Mouse (Mus musculus) forebrain, postnatal 0 days (tissue): Measurements from ENCODE around the gene 1110065P20Rik. TPM values are rescaled to one million over a fixed set of nuclear protein-coding genes. Genes with fewer than 3 reads are reported as not detected.

Source experiments
- ATAC-seq: fragments of 200-750 bp; cut with Nextera tagmentation; 2 replicates; pipeline ENCODE4 v1.8.0; 2017; ENCODE audit warnings: mild to moderate bottlenecking, moderate library complexity
- DNase-seq: peaks from one replicate; pipeline ENCODE4 v3.0.0-alpha.2; 2015
- H3K27ac ChIP-seq: fragments of 300-500 bp; sonication (generic); 2 replicates; pipeline ENCODE4 v1.5.1; 2014; ENCODE audit warnings: low read depth, mild to moderate bottlenecking, antibody characterized with exemption, low read length, moderate library complexity, mixed read lengths
- H3K27me3 ChIP-seq: fragments of 300-500 bp; sonication (generic); 2 replicates; pipeline ENCODE4 v1.6.1; 2014; ENCODE audit warnings: mild to moderate bottlenecking, low read length, mixed read lengths; ENCODE audit not compliant: insufficient read depth
- H3K36me3 ChIP-seq: fragments of 300-500 bp; sonication (generic); 2 replicates; pipeline ENCODE4 v1.6.1; 2014; ENCODE audit warnings: mild to moderate bottlenecking, moderate library complexity; ENCODE audit not compliant: insufficient read depth
- H3K4me1 ChIP-seq: fragments of 300-500 bp; sonication (generic); 2 replicates; pipeline ENCODE4 v1.6.1; 2014; ENCODE audit warnings: antibody characterized with exemption; ENCODE audit not compliant: insufficient read depth
- H3K4me2 ChIP-seq: fragments of 300-500 bp; sonication (generic); 2 replicates; pipeline ENCODE4 v1.6.1; 2014; ENCODE audit warnings: low read depth, mild to moderate bottlenecking, moderate library complexity
- H3K4me3 ChIP-seq: fragments of 300-500 bp; sonication (generic); 2 replicates; pipeline ENCODE4 v1.5.1; 2014; ENCODE audit warnings: low read depth, low read length, mixed read lengths
- H3K9ac ChIP-seq: fragments of 300-500 bp; sonication (generic); 2 replicates; pipeline ENCODE4 v1.6.1; 2014; ENCODE audit warnings: mild to moderate bottlenecking
- H3K9me3 ChIP-seq: fragments of 300-500 bp; sonication (generic); 2 replicates; pipeline ENCODE4 v1.6.1; 2016; ENCODE audit warnings: low read length
- CTCF ChIP-seq: sonication (generic); IDR thresholded peaks from 2 replicates; pipeline ENCODE4 v1.5.1; 2016; ENCODE audit warnings: antibody characterized with exemption, control low read depth, low read depth
- WGBS: fragments of 180-500 bp; shearing (Covaris S2); extraction: QIAGEN DNeasy Blood & Tissue Kit; methylation state at CpG from one replicate; pipeline ENCODE4 v1.1.7; 2014; 5-methylcytosine and 5-hydroxymethylcytosine counted together
- polyA plus RNA-seq: library from polyadenylated mRNA; unstranded; fragments of >200 nt; fragmentation: Nextera tagmentation; extraction: Ambion mirVana; gene quantifications from 2 replicates; pipeline ENCODE4 v1.2.1, GENCODE M21; 2015
- total RNA-seq: library from RNA; depleted of rRNA; stranded (reverse); fragments of >200 nt; gene quantifications from 2 replicates; pipeline ENCODE4 v1.2.3, GENCODE M21; 2014

1110065P20Rik gene
- total and polyA plus RNA-seq, 2 experiments from 2014 or later: 141 to 144 TPM

DNA sequence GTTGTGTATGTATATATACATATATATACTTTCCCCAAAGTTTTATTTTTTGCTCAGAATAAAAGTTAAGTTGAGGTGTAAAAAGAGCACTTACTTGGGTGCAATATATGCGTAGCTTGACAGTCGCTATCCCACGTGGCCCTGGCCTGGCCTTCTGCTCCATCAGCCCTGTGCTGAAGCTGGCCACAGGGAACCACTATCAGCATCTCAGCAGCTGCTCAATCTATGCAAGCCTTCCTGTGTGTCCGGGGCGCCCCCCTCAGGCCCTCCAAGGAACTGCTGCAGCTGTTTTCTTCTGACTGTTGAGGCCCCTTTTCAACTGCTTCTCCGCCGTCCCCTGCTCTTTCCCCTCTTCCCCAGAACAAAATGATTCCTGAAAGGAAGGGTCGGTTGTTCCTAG, 3.4 kb downstream of the 1110065P20Rik start:
- 0 out of 2 replicates have a peak, but pooled peaks have one; percentile 14 for ATAC-seq
- Histone ChIP-seq H3K27ac (no peak overlapping the region), H3K36me3 (peaks cover 14% of the 10 kb centered on the region), H3K4me1 (peaks cover 6% of the 10 kb centered on the region; the same call in 1 of the 2 replicates), H3K9me3 (no peaks in the 10 kb centered on the region), H3K4me2 (no peak overlapping the region), H3K4me3 (no peak overlapping the region), H3K27me3 (no peaks in the 10 kb centered on the region), H3K9ac (no peak overlapping the region)
- peak; percentile 83 for DNase-seq
- WGBS: 4% methylated on average over 8 of the region's 8 CpGs
- TF ChIP-seq CTCF: peak; percentile 89

DNA sequence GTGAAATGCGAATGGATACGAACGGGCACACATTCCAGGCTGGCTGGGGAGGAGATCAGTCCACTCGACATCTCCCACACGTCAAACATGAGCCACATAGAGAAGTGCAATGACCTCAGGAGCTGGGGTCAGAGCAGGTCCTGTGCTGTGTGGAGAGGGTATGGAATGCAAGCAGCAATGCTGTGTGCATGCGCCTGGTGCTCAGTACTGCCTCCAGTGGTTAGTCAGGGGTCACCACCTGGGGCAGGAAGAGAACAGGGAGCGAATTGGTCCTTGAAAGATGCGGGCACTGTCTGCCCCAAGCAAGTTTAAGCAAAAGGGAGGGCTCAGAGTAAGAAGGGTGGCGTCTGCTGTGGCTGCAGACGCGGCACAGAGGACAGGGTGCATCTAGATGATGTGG, 7.5 kb downstream of the 1110065P20Rik start:
- H3K4me1 ChIP-seq: no peaks in the 10 kb centered on the region
- no peaks in the 10 kb centered on the region for H3K9me3 ChIP-seq
- no peaks in the 10 kb centered on the region for H3K27me3 ChIP-seq
- DNase-seq (no peak), ATAC-seq (peak; percentile 52)
- H3K4me2 ChIP-seq: no peak overlapping the region
- 59% methylated on average over 11 of the region's 11 CpGs for WGBS
- peak; percentile 75 for TF ChIP-seq CTCF
- no peak overlapping the region for H3K4me3 ChIP-seq
- H3K36me3 ChIP-seq: peaks cover 27% of the 10 kb centered on the region
- no peak overlapping the region for H3K9ac ChIP-seq
- H3K27ac ChIP-seq: no peak overlapping the region

DNA sequence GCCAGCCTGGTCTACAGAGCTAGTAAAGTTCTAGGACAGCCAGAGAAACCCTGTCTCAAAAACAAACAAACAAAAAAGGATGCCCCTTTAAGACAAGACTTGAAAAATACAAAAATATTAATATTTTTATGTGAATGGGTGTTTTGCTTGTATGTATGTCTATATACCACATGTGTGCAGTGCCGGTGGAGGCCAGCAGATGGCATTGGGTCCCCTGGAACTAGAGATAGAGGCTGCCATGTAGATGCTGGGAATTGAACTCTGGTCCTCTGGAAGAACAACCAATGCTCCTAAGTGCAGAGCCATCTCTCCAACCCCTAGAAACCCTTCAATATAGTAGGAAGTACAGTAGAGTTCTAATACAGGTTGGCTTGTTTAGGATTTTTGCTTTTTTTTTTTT, 10.0 kb downstream of the 1110065P20Rik start:
- WGBS: 95% methylated on average over 1 of the region's 1 CpGs
- peak; percentile 20; the same call in 1 of the 2 replicates for TF ChIP-seq CTCF
- H3K36me3 ChIP-seq: peaks cover 41% of the 10 kb centered on the region

DNA sequence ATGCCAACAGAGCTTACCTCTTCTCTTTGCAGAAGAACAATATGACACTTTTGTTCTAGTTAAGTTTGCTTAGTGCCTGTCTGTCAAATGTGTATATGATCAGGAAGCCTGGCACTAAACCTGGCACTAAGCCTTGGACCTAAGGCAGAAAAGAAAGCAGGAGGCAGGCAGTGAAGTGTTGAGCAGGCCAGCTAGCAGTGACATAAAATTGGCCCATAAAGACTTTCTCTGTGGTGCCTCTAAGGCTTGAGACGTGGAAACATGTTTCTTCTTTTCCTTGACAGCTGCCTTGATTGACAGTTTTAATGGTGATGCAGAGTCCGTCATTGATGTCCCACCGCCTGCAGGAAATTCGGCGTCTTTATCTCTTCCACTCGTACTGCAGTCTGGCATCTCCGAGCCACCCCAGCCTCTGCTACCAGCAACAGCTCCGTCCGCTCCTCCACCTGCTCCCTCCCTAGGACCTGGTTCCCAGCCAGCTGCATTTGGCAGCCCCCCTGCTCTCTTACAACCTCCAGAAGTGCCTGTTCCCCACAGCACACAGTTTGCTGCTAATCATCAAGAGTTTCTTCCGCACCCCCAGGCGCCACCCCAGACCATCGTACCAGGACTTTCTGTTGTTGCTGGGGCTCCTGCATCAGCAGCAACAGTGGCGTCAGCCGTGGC, 12.8 kb downstream of the 1110065P20Rik start:
- 62% methylated on average over 14 of the region's 14 CpGs for WGBS
- Histone ChIP-seq H3K4me1 (no peaks in the 10 kb centered on the region), H3K27ac (no peak overlapping the region), H3K4me2 (no peak overlapping the region), H3K4me3 (no peak overlapping the region), H3K36me3 (peaks cover 42% of the 10 kb centered on the region), H3K9me3 (no peaks in the 10 kb centered on the region), H3K27me3 (no peaks in the 10 kb centered on the region), H3K9ac (no peak overlapping the region)
- DNase-seq: peak; percentile 29
- peak; percentile 77 for ATAC-seq
- TF ChIP-seq CTCF: no peak

More for the DNA sequence above, 10.0 kb downstream of the 1110065P20Rik start:
- H3K27ac ChIP-seq: no peak overlapping the region
- no peak overlapping the region for H3K4me3 ChIP-seq
- no peaks in the 10 kb centered on the region for H3K4me1 ChIP-seq
- DNase-seq: no peak
- no peaks in the 10 kb centered on the region for H3K27me3 ChIP-seq
- ATAC-seq: no peak
- no peak overlapping the region for H3K9ac ChIP-seq
- no peaks in the 10 kb centered on the region for H3K9me3 ChIP-seq
- no peak overlapping the region for H3K4me2 ChIP-seq

DNA sequence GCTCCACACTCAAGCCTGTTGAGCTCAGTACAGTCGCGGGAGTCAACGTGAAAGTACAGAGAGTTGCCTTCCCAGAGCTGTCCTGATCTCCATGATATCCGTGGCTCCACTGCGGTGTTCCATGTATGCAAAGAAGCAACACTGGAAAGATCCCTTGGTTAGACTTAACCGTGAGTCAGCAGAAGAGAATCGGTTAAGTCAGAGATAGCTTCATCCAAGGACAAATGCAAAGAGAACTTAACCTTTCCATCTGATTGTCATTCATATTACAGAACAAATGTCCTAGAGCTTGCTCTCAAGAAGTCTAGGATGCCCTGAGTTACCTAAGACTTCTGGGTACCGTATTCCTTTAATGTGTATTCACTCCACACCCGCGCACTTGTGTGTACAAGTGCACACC, 18.2 kb downstream of the 1110065P20Rik start:
- Histone ChIP-seq H3K27ac (no peak overlapping the region), H3K36me3 (peaks cover 47% of the 10 kb centered on the region), H3K4me2 (no peak overlapping the region), H3K4me3 (no peak overlapping the region), H3K27me3 (no peaks in the 10 kb centered on the region), H3K9me3 (no peaks in the 10 kb centered on the region), H3K9ac (no peak overlapping the region), H3K4me1 (no peaks in the 10 kb centered on the region)
- no peak for TF ChIP-seq CTCF
- 95% methylated on average over 10 of the region's 10 CpGs for WGBS
- DNase-seq (no peak), ATAC-seq (no peak)

DNA sequence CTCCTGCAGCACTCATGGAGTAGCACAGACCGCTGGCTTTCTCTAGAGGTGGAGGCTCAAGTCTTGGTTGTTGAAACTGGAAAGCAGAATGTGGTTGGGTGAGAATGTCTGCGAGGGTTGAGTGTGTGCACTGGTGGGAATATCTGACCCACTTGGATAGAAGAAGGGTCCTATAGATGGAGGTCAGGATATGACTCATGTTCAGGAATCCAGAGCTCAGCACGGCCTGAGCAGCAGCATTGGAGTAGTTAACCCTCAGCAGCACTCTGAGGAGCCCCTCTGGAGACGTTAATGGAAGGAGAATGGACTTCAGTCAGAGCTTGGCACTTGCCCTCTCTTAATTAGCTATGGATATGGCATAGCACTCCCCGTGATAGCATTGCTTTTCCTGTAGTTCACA, 21.3 kb downstream of the 1110065P20Rik start:
- no peak for ATAC-seq
- Histone ChIP-seq H3K4me3 (no peak overlapping the region), H3K4me2 (no peak overlapping the region), H3K9ac (no peak overlapping the region), H3K9me3 (no peaks in the 10 kb centered on the region), H3K27me3 (no peaks in the 10 kb centered on the region), H3K27ac (no peak overlapping the region), H3K4me1 (no peaks in the 10 kb centered on the region), H3K36me3 (peaks cover 51% of the 10 kb centered on the region)
- no peak for TF ChIP-seq CTCF
- 88% methylated on average over 5 of the region's 5 CpGs for WGBS
- DNase-seq: no peak

DNA sequence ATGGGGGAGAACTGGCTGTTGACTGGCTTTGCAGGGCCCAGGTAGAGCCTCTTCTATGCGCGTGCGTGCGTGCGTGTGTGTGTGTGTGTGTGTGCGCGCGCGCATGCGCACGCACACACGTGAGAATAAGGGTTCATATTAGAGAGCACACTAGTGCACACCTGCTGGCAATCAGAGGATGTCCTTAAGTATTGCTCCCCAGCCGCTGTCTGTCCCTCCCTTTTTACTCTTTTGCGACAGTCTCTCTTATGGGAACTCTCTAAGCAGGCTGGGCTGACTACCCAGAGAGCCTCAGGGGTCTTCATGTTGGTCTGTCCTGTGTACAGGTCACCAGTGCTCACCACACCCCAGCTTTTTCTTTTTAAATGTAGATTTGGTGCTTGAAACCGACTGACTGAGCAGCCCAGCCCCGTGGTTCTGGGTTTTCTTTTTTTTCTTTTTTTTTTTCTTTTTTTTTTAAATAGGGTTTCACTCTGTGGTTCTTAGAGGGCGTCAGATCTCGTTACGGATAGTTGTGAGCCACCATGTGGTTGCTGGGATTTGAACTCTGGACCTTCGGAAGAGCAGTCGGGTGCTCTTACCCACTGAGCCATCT, 25.5 kb downstream of the 1110065P20Rik start:
- Histone ChIP-seq H3K4me2 (no peak overlapping the region), H3K27me3 (no peaks in the 10 kb centered on the region), H3K4me3 (no peak overlapping the region), H3K9me3 (no peaks in the 10 kb centered on the region), H3K36me3 (peaks cover 57% of the 10 kb centered on the region), H3K4me1 (no peaks in the 10 kb centered on the region), H3K27ac (no peak overlapping the region), H3K9ac (no peak overlapping the region)
- ATAC-seq: no peak
- no peak for DNase-seq
- TF ChIP-seq CTCF: no peak
- 95% methylated on average over 21 of the region's 21 CpGs for WGBS
